Comparison of ENCODE assay signal across 8 mouse cellular contexts in genomic region chr11:118428460-118428868, GRCm38 (mm10). TPM values are rescaled to one million over a fixed set of nuclear protein-coding genes. Genes with fewer than 3 reads are reported as not detected.
A peak's percentile ranks its signal among the peaks of the same experiment; 100 is the strongest.
DNase-seq lines count a peak whose midpoint lies in the region; ATAC-seq and TF ChIP-seq lines count a peak whose summit lies in the region.

No protein-coding gene starts in this region.

- peak; percentile 54; the same call in 1 of the 2 replicates for ATAC-seq in lung, embryonic 14.5 days (ENCODE audit: insufficient read depth)
- ATAC-seq in forebrain, embryonic 11.5 days (replicated peaks; ENCODE audit: low FRiP score) = no peak
- ATAC-seq in hindbrain, embryonic 13.5 days (ENCODE audit: low FRiP score) = no peak
- ATAC-seq in midbrain, embryonic 16.5 days = 0 out of 2 replicates have a peak, but pooled peaks have one; percentile 25

- peak overlapping the region; percentile 34 for H3K4me3 ChIP-seq in lung, embryonic 14.5 days (ENCODE audit: low read depth, low read length)
- H3K4me3 ChIP-seq in forebrain, embryonic 11.5 days (ENCODE audit: low read depth, low read length) = no peak overlapping the region
- H3K4me3 ChIP-seq in hindbrain, embryonic 13.5 days = peak overlapping the region; percentile 24
- peak overlapping the region; percentile 32 for H3K4me3 ChIP-seq in midbrain, embryonic 16.5 days (ENCODE audit: low read depth, low read length)

- H3K9me3 ChIP-seq in lung, embryonic 14.5 days (ENCODE audit: low read depth, low read length) = no peaks in the 10 kb centered on the region
- H3K9me3 ChIP-seq in forebrain, embryonic 11.5 days (ENCODE audit: control insufficient read depth, low read length) = no peaks in the 10 kb centered on the region
- H3K9me3 ChIP-seq in hindbrain, embryonic 13.5 days = no peaks in the 10 kb centered on the region
- no peaks in the 10 kb centered on the region for H3K9me3 ChIP-seq in midbrain, embryonic 16.5 days (replicated peaks; ENCODE audit: control insufficient read depth, low read length, poor library complexity, severe bottlenecking)

- peaks cover 35% of the 10 kb centered on the region for H3K4me1 ChIP-seq in lung, embryonic 14.5 days (ENCODE audit: insufficient read depth)
- H3K4me1 ChIP-seq in forebrain, embryonic 11.5 days (replicated peaks; ENCODE audit: control insufficient read depth, insufficient read depth, low read length) = peaks cover 14% of the 10 kb centered on the region; the same call in 1 of the 2 replicates
- H3K4me1 ChIP-seq in hindbrain, embryonic 13.5 days (replicated peaks) = peaks cover 55% of the 10 kb centered on the region
- peaks cover 23% of the 10 kb centered on the region for H3K4me1 ChIP-seq in midbrain, embryonic 16.5 days (ENCODE audit: control insufficient read depth, insufficient read depth, low read length)

- TF ChIP-seq CTCF in lung, embryonic 14.5 days (IDR thresholded peaks at IDR 0.05; ENCODE audit: low read depth) = no peak

- peak overlapping the region; percentile 65 for H3K4me2 ChIP-seq in lung, embryonic 14.5 days
- peak overlapping the region; percentile 37 for H3K4me2 ChIP-seq in forebrain, embryonic 11.5 days (ENCODE audit: low read depth, low read length, severe bottlenecking)
- H3K4me2 ChIP-seq in hindbrain, embryonic 13.5 days = peak overlapping the region; percentile 46
- H3K4me2 ChIP-seq in midbrain, embryonic 16.5 days (ENCODE audit: low read length) = peak overlapping the region; percentile 50

- H3K36me3 ChIP-seq in lung, embryonic 14.5 days (ENCODE audit: insufficient read depth) = no peaks in the 10 kb centered on the region
- H3K36me3 ChIP-seq in forebrain, embryonic 11.5 days (ENCODE audit: control insufficient read depth, insufficient read depth, low read length) = no peaks in the 10 kb centered on the region
- no peaks in the 10 kb centered on the region for H3K36me3 ChIP-seq in hindbrain, embryonic 13.5 days
- no peaks in the 10 kb centered on the region for H3K36me3 ChIP-seq in midbrain, embryonic 16.5 days (ENCODE audit: control insufficient read depth, insufficient read depth, low read length)

- peak overlapping the region; percentile 39; the same call in 1 of the 2 replicates for H3K9ac ChIP-seq in lung, embryonic 14.5 days
- peak overlapping the region; percentile 20; the same call in 1 of the 2 replicates for H3K9ac ChIP-seq in forebrain, embryonic 11.5 days (ENCODE audit: low read length)
- H3K9ac ChIP-seq in hindbrain, embryonic 13.5 days = peak overlapping the region; percentile 53
- peak overlapping the region; percentile 55 for H3K9ac ChIP-seq in midbrain, embryonic 16.5 days (ENCODE audit: low read depth, low read length)

- DNase-seq in lung, embryonic 14.5 days = peak; percentile 58
- DNase-seq in lung, adult 18-20 months = no peak
- no peak for DNase-seq in forebrain, embryonic 11.5 days (ENCODE audit: low spot score)
- DNase-seq in urinary bladder, postnatal 36 days (ENCODE audit: low spot score in 2 of 2) = no peak
- no peak for DNase-seq in right cerebral cortex, postnatal 36 days (ENCODE audit: low spot score in 2 of 2)
- no peak for DNase-seq in ovary, postnatal 14 days (ENCODE audit: low spot score)

- WGBS in lung, embryonic 14.5 days = 7% methylated on average over 11 of the region's 11 CpGs
- 5% methylated on average over 11 of the region's 11 CpGs for WGBS in forebrain, embryonic 11.5 days
- 12% methylated on average over 11 of the region's 11 CpGs for WGBS in hindbrain, embryonic 13.5 days
- WGBS in midbrain, embryonic 16.5 days = 7% methylated on average over 11 of the region's 11 CpGs

- no peaks in the 10 kb centered on the region for H3K27me3 ChIP-seq in lung, embryonic 14.5 days (ENCODE audit: insufficient read depth, low read length)
- 0 out of 2 replicates have a peak, but pooled peaks cover 2% of the 10 kb centered on the region for H3K27me3 ChIP-seq in forebrain, embryonic 11.5 days (ENCODE audit: control insufficient read depth, insufficient read depth, low read length)
- H3K27me3 ChIP-seq in hindbrain, embryonic 13.5 days = peaks cover 20% of the 10 kb centered on the region; the same call in 1 of the 2 replicates
- no peaks in the 10 kb centered on the region; the same call in 1 of the 2 replicates for H3K27me3 ChIP-seq in midbrain, embryonic 16.5 days (ENCODE audit: control insufficient read depth, insufficient read depth, low read depth, low read length)

- peak overlapping the region; percentile 73 for H3K27ac ChIP-seq in lung, embryonic 14.5 days (ENCODE audit: low read depth)
- no peak overlapping the region for H3K27ac ChIP-seq in forebrain, embryonic 11.5 days (ENCODE audit: low read depth, low read length)
- peak overlapping the region; percentile 45 for H3K27ac ChIP-seq in hindbrain, embryonic 13.5 days
- H3K27ac ChIP-seq in midbrain, embryonic 16.5 days (ENCODE audit: low read length) = 0 out of 2 replicates have a peak overlapping the region, but pooled peaks have one; percentile 40

RNA-seq across cellular contexts. Expression of gene C1qtnf1, which starts 0.5 kb away (rescaled TPM):
- polyA plus RNA-seq in lung, embryonic 14.5 days (2014; fragmentation: Nextera tagmentation; extraction: Ambion mirVana) = 6.6 and 7.7 TPM in 2 replicates
- 2.0 and 2.3 TPM in 2 replicates for polyA plus RNA-seq in forebrain, embryonic 11.5 days (2014; fragmentation: Nextera tagmentation; extraction: Ambion mirVana)
- 2.8 and 3.4 TPM in 2 replicates for polyA plus RNA-seq in hindbrain, embryonic 13.5 days (2015; fragmentation: Nextera tagmentation; extraction: Ambion mirVana)
- polyA plus RNA-seq in midbrain, embryonic 16.5 days (2015; fragmentation: Nextera tagmentation; extraction: Ambion mirVana) = 4.1 and 4.2 TPM in 2 replicates

RNA-seq across cellular contexts. Expression of gene Cant1, which starts 9.6 kb away (rescaled TPM):
- polyA plus RNA-seq in lung, embryonic 14.5 days (2014; fragmentation: Nextera tagmentation; extraction: Ambion mirVana) = 27.7 and 31.4 TPM in 2 replicates
- 25.4 and 30.8 TPM in 2 replicates for polyA plus RNA-seq in forebrain, embryonic 11.5 days (2014; fragmentation: Nextera tagmentation; extraction: Ambion mirVana)
- 24.4 and 24.9 TPM in 2 replicates for polyA plus RNA-seq in hindbrain, embryonic 13.5 days (2015; fragmentation: Nextera tagmentation; extraction: Ambion mirVana)
- 24.9 and 27.8 TPM in 2 replicates for polyA plus RNA-seq in midbrain, embryonic 16.5 days (2015; fragmentation: Nextera tagmentation; extraction: Ambion mirVana)

RNA-seq across cellular contexts. Expression of gene Lgals3bp, which starts 26.6 kb away (rescaled TPM):
- 2.9 and 3.8 TPM in 2 replicates for polyA plus RNA-seq in lung, embryonic 14.5 days (2014; fragmentation: Nextera tagmentation; extraction: Ambion mirVana)
- polyA plus RNA-seq in forebrain, embryonic 11.5 days (2014; fragmentation: Nextera tagmentation; extraction: Ambion mirVana) = 0.71 and 1.1 TPM in 2 replicates
- 2.9 and 4.8 TPM in 2 replicates for polyA plus RNA-seq in hindbrain, embryonic 13.5 days (2015; fragmentation: Nextera tagmentation; extraction: Ambion mirVana)
- 3.8 and 4.4 TPM in 2 replicates for polyA plus RNA-seq in midbrain, embryonic 16.5 days (2015; fragmentation: Nextera tagmentation; extraction: Ambion mirVana)

RNA-seq across cellular contexts. Expression of gene Engase, which starts 48.2 kb away (rescaled TPM):
- polyA plus RNA-seq in lung, embryonic 14.5 days (2014; fragmentation: Nextera tagmentation; extraction: Ambion mirVana) = 7.0 and 10.5 TPM in 2 replicates
- polyA plus RNA-seq in forebrain, embryonic 11.5 days (2014; fragmentation: Nextera tagmentation; extraction: Ambion mirVana) = 9.0 and 10.6 TPM in 2 replicates
- polyA plus RNA-seq in hindbrain, embryonic 13.5 days (2015; fragmentation: Nextera tagmentation; extraction: Ambion mirVana) = 7.0 and 7.1 TPM in 2 replicates
- 5.5 and 5.9 TPM in 2 replicates for polyA plus RNA-seq in midbrain, embryonic 16.5 days (2015; fragmentation: Nextera tagmentation; extraction: Ambion mirVana)

Comparison
In these comparisons a context has a peak if more than half of its experiments do, and no peak if none do; other contexts are left out.
1. ATAC-seq: peak in lung, embryonic 14.5 days (single experiment) and midbrain, embryonic 16.5 days (single experiment); none in forebrain, embryonic 11.5 days (single experiment) and hindbrain, embryonic 13.5 days (single experiment).
2. Peak in every context shown above with its lines, with median percentiles within 50 percentile points of each other: H3K4me2 ChIP-seq and H3K9ac ChIP-seq.